Mouse (Mus musculus): Measurements from ENCODE around the gene Arhgap15. TPM values are rescaled to one million over a fixed set of nuclear protein-coding genes. Genes with fewer than 3 reads are reported as not detected.

The Arhgap15 gene
- total and polyA plus RNA-seq, 3 experiments: 16.6 to 40.3 (median 19.8) TPM

GRCm38 (mm10) chr2:44129533-44129932, 380.9 kb downstream of the Arhgap15 start:
- in situ Hi-C loops (cut with MboI; ENCODE audit: low pct_ligation_motif_present, low pct_unique_long_range_greater_than_20kb, low sequenced_read_pairs): no loop called here
- DNase-seq (ENCODE audit: extremely low read depth): no peak
- TF ChIP-seq BHLHE40 (IDR thresholded peaks at IDR 0.05; ENCODE audit: low read depth, low read length) (no peak), MAX (IDR thresholded peaks at IDR 0.05; ENCODE audit: low read length) (no peak), SIN3A (IDR thresholded peaks at IDR 0.05; ENCODE audit: low read length) (no peak), PAX5 (IDR thresholded peaks at IDR 0.05; ENCODE audit: low read length) (no peak), CHD2 (IDR thresholded peaks at IDR 0.05; ENCODE audit: low read length) (no peak), MAFK (IDR thresholded peaks at IDR 0.05; ENCODE audit: insufficient replicate concordance, low read length) (no peak), HCFC1 (IDR thresholded peaks at IDR 0.05; ENCODE audit: low read depth, low read length) (no peak), ZNF384 (IDR thresholded peaks at IDR 0.05; ENCODE audit: low read depth, low read length) (no peak), TBP (conservative IDR thresholded peaks at IDR 0.05; ENCODE audit: low read depth, low read length) (no peak), POLR2AphosphoS2 (IDR thresholded peaks at IDR 0.05; ENCODE audit: low read depth, low read length) (no peak), IRF4 (IDR thresholded peaks at IDR 0.05; ENCODE audit: low read depth, low read length) (no peak), ZC3H11A (IDR thresholded peaks at IDR 0.05; ENCODE audit: low read depth, low read length) (no peak), JUN (IDR thresholded peaks at IDR 0.05; ENCODE audit: insufficient read depth, low read depth, low read length) (no peak), NELFE (IDR thresholded peaks at IDR 0.05; ENCODE audit: low read depth, low read length) (no peak), MXI1 (IDR thresholded peaks at IDR 0.05; ENCODE audit: low read depth, low read length) (no peak), UBTF (IDR thresholded peaks at IDR 0.05; ENCODE audit: low read depth, low read length) (no peak), RCOR1 (conservative IDR thresholded peaks at IDR 0.05; ENCODE audit: low read depth, low read length) (no peak), E2F4 (IDR thresholded peaks at IDR 0.05; ENCODE audit: insufficient replicate concordance, low read depth, low read length) (no peak), ELF1 (IDR thresholded peaks at IDR 0.05; ENCODE audit: low read depth, low read length) (no peak), USF2 (conservative IDR thresholded peaks at IDR 0.05; ENCODE audit: low read depth, low read length) (no peak)
- no peak overlapping the region for H3K9ac ChIP-seq (ENCODE audit: insufficient read depth, low read depth)
- no peaks in the 10 kb centered on the region for H3K9me3 ChIP-seq (replicated peaks; ENCODE audit: low read length)
- no peaks in the 10 kb centered on the region for H3K4me1 ChIP-seq (ENCODE audit: control insufficient read depth in 1 of 2, insufficient read depth in 2 of 2)
- no peak overlapping the region for H3K27ac ChIP-seq (ENCODE audit: insufficient read depth, low read depth)
- no peak overlapping the region for H3K4me3 ChIP-seq (replicated peaks in 1 of 3; ENCODE audit: low read depth in 2 of 3, low read length in 2 of 3, poor library complexity in 1 of 3)
- H3K27me3 ChIP-seq (replicated peaks): no peaks in the 10 kb centered on the region
- H3K79me2 ChIP-seq (replicated peaks; ENCODE audit: control insufficient read depth, extremely low read depth, insufficient read depth, poor library complexity, severe bottlenecking): no peaks in the 10 kb centered on the region; the same call in 1 of the 2 replicates
- dilution Hi-C loops (cut with MboI; ENCODE audit: extremely low pct_ligation_motif_present, extremely low pct_unique_long_range_greater_than_20kb, low sequenced_read_pairs): no loop called here
- H3K36me3 ChIP-seq (replicated peaks in 1 of 2; ENCODE audit: control insufficient read depth in 1 of 2, insufficient read depth in 1 of 2, low read length in 1 of 2): peaks cover 0 to 3% of the 10 kb centered on the region in 2 experiments
- no peak overlapping the region for H3K4me2 ChIP-seq (ENCODE audit: insufficient read depth, low read depth, poor library complexity, severe bottlenecking)

GRCm38 (mm10) chr2:44131271-44131670, 382.6 kb downstream of the Arhgap15 start:
- H3K4me3 ChIP-seq (replicated peaks in 1 of 3; ENCODE audit: low read depth in 2 of 3, low read length in 2 of 3, poor library complexity in 1 of 3): no peak overlapping the region
- H3K4me2 ChIP-seq (ENCODE audit: insufficient read depth, low read depth, poor library complexity, severe bottlenecking): no peak overlapping the region
- no peak for DNase-seq (ENCODE audit: extremely low read depth)
- no peak overlapping the region for H3K9ac ChIP-seq (ENCODE audit: insufficient read depth, low read depth)
- H3K27me3 ChIP-seq (replicated peaks): no peaks in the 10 kb centered on the region
- H3K27ac ChIP-seq (ENCODE audit: insufficient read depth, low read depth): no peak overlapping the region
- H3K4me1 ChIP-seq (ENCODE audit: control insufficient read depth in 1 of 2, insufficient read depth in 2 of 2): no peaks in the 10 kb centered on the region
- dilution Hi-C loops (cut with MboI; ENCODE audit: extremely low pct_ligation_motif_present, extremely low pct_unique_long_range_greater_than_20kb, low sequenced_read_pairs) (no loop called here), in situ Hi-C loops (cut with MboI; ENCODE audit: low pct_ligation_motif_present, low pct_unique_long_range_greater_than_20kb, low sequenced_read_pairs) (no loop called here)
- H3K36me3 ChIP-seq (replicated peaks in 1 of 2; ENCODE audit: control insufficient read depth in 1 of 2, insufficient read depth in 1 of 2, low read length in 1 of 2): peaks cover 0 to 3% of the 10 kb centered on the region in 2 experiments
- TF ChIP-seq ETS1 (conservative IDR thresholded peaks at IDR 0.05; ENCODE audit: low read depth, low read length): no peak
- no peak for TF ChIP-seq RAD21 (IDR thresholded peaks at IDR 0.05; ENCODE audit: low read depth, low read length)
- TF ChIP-seq SMC3 (IDR thresholded peaks at IDR 0.05; ENCODE audit: low read depth, low read length): no peak
- no peak for TF ChIP-seq TBP (conservative IDR thresholded peaks at IDR 0.05; ENCODE audit: low read depth, low read length)
- no peak for TF ChIP-seq NELFE (IDR thresholded peaks at IDR 0.05; ENCODE audit: low read depth, low read length)
- TF ChIP-seq TCF12 (IDR thresholded peaks at IDR 0.05; ENCODE audit: low read depth, low read length): no peak
- no peaks in the 10 kb centered on the region; the same call in 1 of the 2 replicates for H3K79me2 ChIP-seq (replicated peaks; ENCODE audit: control insufficient read depth, extremely low read depth, insufficient read depth, poor library complexity, severe bottlenecking)
- no peaks in the 10 kb centered on the region for H3K9me3 ChIP-seq (replicated peaks; ENCODE audit: low read length)

Data from CH12.LX (cell line).